Mouse (Mus musculus): ENCODE measurements around the gene Map6.

Gene Map6

GRCm38 (mm10) chr7:99267251-99267896 is at the start of gene Map6:
Gene Map6, plus strand, starts transcription at chr7:99267447.
- no peak for DNase-seq (ENCODE audit: low spot score in 2 of 2)

- DNase-seq (ENCODE audit: low spot score in 2 of 2): no peak
Measured at GRCm38 (mm10) chr7:99224225-99224624, 43.0 kb upstream of the Map6 start.

- no peak for DNase-seq (ENCODE audit: low spot score in 2 of 2)
Measured at GRCm38 (mm10) chr7:99224648-99225190, 42.5 kb upstream of the Map6 start.

GRCm38 (mm10) chr7:99225421-99225820 is 41.8 kb upstream of the Map6 start:
- DNase-seq (ENCODE audit: low spot score in 2 of 2): no peak

- no peak for DNase-seq (ENCODE audit: low spot score in 2 of 2)
Measured at GRCm38 (mm10) chr7:99226662-99227061, 40.6 kb upstream of the Map6 start.

- no peak for DNase-seq (ENCODE audit: low spot score in 2 of 2)
Measured at GRCm38 (mm10) chr7:99227267-99227666, 40.0 kb upstream of the Map6 start.

- no peak for DNase-seq (ENCODE audit: low spot score in 2 of 2)
Measured at GRCm38 (mm10) chr7:99228825-99229224, 38.4 kb upstream of the Map6 start.

- DNase-seq (ENCODE audit: low spot score in 2 of 2): no peak
Measured at GRCm38 (mm10) chr7:99229411-99229810, 37.8 kb upstream of the Map6 start.

GRCm38 (mm10) chr7:99230061-99230747 is 37.0 kb upstream of the Map6 start:
- no peak for DNase-seq (ENCODE audit: low spot score in 2 of 2)

GRCm38 (mm10) chr7:99232571-99232970 is 34.7 kb upstream of the Map6 start:
- no peak for DNase-seq (ENCODE audit: low spot score in 2 of 2)

GRCm38 (mm10) chr7:99234916-99235315 is 32.3 kb upstream of the Map6 start:
- DNase-seq (ENCODE audit: low spot score in 2 of 2): no peak

- no peak for DNase-seq (ENCODE audit: low spot score in 2 of 2)
Measured at GRCm38 (mm10) chr7:99235657-99236056, 31.6 kb upstream of the Map6 start.

GRCm38 (mm10) chr7:99236888-99237660 is 30.2 kb upstream of the Map6 start:
- no peak for DNase-seq (ENCODE audit: low spot score in 2 of 2)

- DNase-seq (ENCODE audit: low spot score in 2 of 2): no peak
Measured at GRCm38 (mm10) chr7:99238417-99238816, 28.8 kb upstream of the Map6 start, which contains the start of gene Mogat2. Gene Mogat2, minus strand, starts transcription at chr7:99238619.

- DNase-seq (ENCODE audit: low spot score in 2 of 2): no peak
Measured at GRCm38 (mm10) chr7:99242097-99242496, 25.1 kb upstream of the Map6 start.

GRCm38 (mm10) chr7:99248157-99248742 is 19.0 kb upstream of the Map6 start:
- DNase-seq (ENCODE audit: low spot score in 2 of 2): no peak

GRCm38 (mm10) chr7:99248906-99249581 is 18.2 kb upstream of the Map6 start:
- DNase-seq (ENCODE audit: low spot score in 2 of 2): no peak

- no peak for DNase-seq (ENCODE audit: low spot score in 2 of 2)
Measured at GRCm38 (mm10) chr7:99249582-99249911, 17.7 kb upstream of the Map6 start.

- no peak for DNase-seq (ENCODE audit: low spot score in 2 of 2)
Measured at GRCm38 (mm10) chr7:99250386-99250785, 16.9 kb upstream of the Map6 start.

GRCm38 (mm10) chr7:99255006-99255405 is 12.2 kb upstream of the Map6 start:
- DNase-seq (ENCODE audit: low spot score in 2 of 2): no peak

- DNase-seq (ENCODE audit: low spot score in 2 of 2): no peak
Measured at GRCm38 (mm10) chr7:99261900-99262299, 5.3 kb upstream of the Map6 start.

GRCm38 (mm10) chr7:99263509-99263908 is 3.7 kb upstream of the Map6 start:
- no peak for DNase-seq (ENCODE audit: low spot score in 2 of 2)
